Mouse (Mus musculus) left cerebral cortex, adult 11 months (tissue): ENCODE data around the gene Pdcd1.
"Not testable (repeated sequence)": the region's sequence is repeated elsewhere in the genome, so short reads cannot be mapped to it uniquely, and the experiment has no call there.

ENCODE experiments used
- DNase-seq: peaks from one replicate; pipeline ENCODE4 v3.0.0; 2022; ENCODE audit warnings: low spot score

Gene Pdcd1

GRCm38 (mm10) chr1:94052373-94052772, at the start of gene Pdcd1:
Gene Pdcd1 (minus strand): TSS chr1:94052553.
- DNase-seq, result no peak

GRCm38 (mm10) chr1:94091788-94092187, 39.4 kb upstream of the Pdcd1 start:
- no peak for DNase-seq

- no peak for DNase-seq
Observed at GRCm38 (mm10) chr1:94086311-94086898, 34.1 kb upstream of the Pdcd1 start.

GRCm38 (mm10) chr1:94085324-94086105, 33.2 kb upstream of the Pdcd1 start:
- DNase-seq, result no peak

- DNase-seq, result no peak
Observed at GRCm38 (mm10) chr1:94081761-94082160, 29.4 kb upstream of the Pdcd1 start.

- DNase-seq, result no peak
Observed at GRCm38 (mm10) chr1:94081191-94081590, 28.8 kb upstream of the Pdcd1 start.

GRCm38 (mm10) chr1:94080718-94081117, 28.4 kb upstream of the Pdcd1 start:
- no peak for DNase-seq

GRCm38 (mm10) chr1:94078835-94079440, 26.6 kb upstream of the Pdcd1 start:
- peak; percentile 89 for DNase-seq

GRCm38 (mm10) chr1:94078314-94078713, 26.0 kb upstream of the Pdcd1 start:
- DNase-seq, result no peak

- DNase-seq, result no peak
Observed at GRCm38 (mm10) chr1:94076702-94077101, 24.3 kb upstream of the Pdcd1 start.

- no peak for DNase-seq
Observed at GRCm38 (mm10) chr1:94074756-94075155, 22.4 kb upstream of the Pdcd1 start.

- not testable (repeated sequence) for DNase-seq
Observed at GRCm38 (mm10) chr1:94058281-94058680, 5.9 kb upstream of the Pdcd1 start.

- no peak for DNase-seq
Observed at GRCm38 (mm10) chr1:94057401-94057800, 5.0 kb upstream of the Pdcd1 start.

GRCm38 (mm10) chr1:94055966-94056365, 3.6 kb upstream of the Pdcd1 start:
- no peak for DNase-seq

GRCm38 (mm10) chr1:94054481-94054880, 2.1 kb upstream of the Pdcd1 start:
- DNase-seq, result no peak

GRCm38 (mm10) chr1:94053530-94054216, 1.3 kb upstream of the Pdcd1 start:
- peak; percentile 76 for DNase-seq

GRCm38 (mm10) chr1:94051104-94051503, 1.2 kb downstream of the Pdcd1 start:
- no peak for DNase-seq

- no peak for DNase-seq
Observed at GRCm38 (mm10) chr1:94046544-94046943, 5.8 kb downstream of the Pdcd1 start.

- DNase-seq, result no peak
Observed at GRCm38 (mm10) chr1:94045559-94045958, 6.8 kb downstream of the Pdcd1 start.

GRCm38 (mm10) chr1:94040391-94040790, 12.0 kb downstream of the Pdcd1 start:
- no peak for DNase-seq

GRCm38 (mm10) chr1:94034984-94035743, 17.2 kb downstream of the Pdcd1 start:
- peak; percentile 74 for DNase-seq

GRCm38 (mm10) chr1:94033075-94033602, 19.2 kb downstream of the Pdcd1 start:
- DNase-seq, result no peak
